In genomic region chr16:13454026-13454600, GRCm38 (mm10) we compare ENCODE assay signal across 18 mouse cellular contexts.
DNase-seq lines count a peak whose midpoint lies in the region; ATAC-seq and TF ChIP-seq lines count a peak whose summit lies in the region.
"Had no signal": no experiment of that assay in that cellular context is flagged by ENCODE, and none has a peak within 500 bp of the region (broad histone marks: within the 10 kb centered on the region; RNA-seq: fewer than 3 reads in every experiment).

No protein-coding gene starts in this region.

- H3K27me3 ChIP-seq in midbrain, embryonic 10.5 days (ENCODE audit: low read depth, poor library complexity, severe bottlenecking): peaks cover 53% of the 10 kb centered on the region
- no peaks in the 10 kb centered on the region for H3K27me3 ChIP-seq in midbrain, postnatal 0 days (ENCODE audit: insufficient read depth, low read length)
- peaks cover 6% of the 10 kb centered on the region for H3K27me3 ChIP-seq in embryonic facial prominence, embryonic 14.5 days (replicated peaks; ENCODE audit: control insufficient read depth, insufficient read depth, low read length)
- H3K27me3 ChIP-seq in limb, embryonic 14.5 days (ENCODE audit: control insufficient read depth, insufficient read depth, low read length): no peaks in the 10 kb centered on the region; the same call in 1 of the 2 replicates
- H3K27me3 ChIP-seq in stomach, postnatal 0 days (ENCODE audit: control insufficient read depth, insufficient read depth, low read length): no peaks in the 10 kb centered on the region
- H3K27me3 ChIP-seq: lung, embryonic 15.5 days had no signal

- no peak overlapping the region for H3K9ac ChIP-seq in midbrain, postnatal 0 days (replicated peaks; ENCODE audit: low read length, poor library complexity, severe bottlenecking)
- H3K9ac ChIP-seq in embryonic facial prominence, embryonic 14.5 days (ENCODE audit: low read depth, low read length): 0 out of 2 replicates have a peak overlapping the region, but pooled peaks have one; percentile 17
- no peak overlapping the region for H3K9ac ChIP-seq in limb, embryonic 14.5 days (ENCODE audit: low read depth, low read length, severe bottlenecking)
- no peak overlapping the region for H3K9ac ChIP-seq in stomach, postnatal 0 days (ENCODE audit: low read length)
- H3K9ac ChIP-seq: lung, embryonic 15.5 days had no signal

- no peak for ATAC-seq in midbrain, postnatal 0 days (ENCODE audit: low FRiP score)
- peak; percentile 60 for ATAC-seq in embryonic facial prominence, embryonic 14.5 days (ENCODE audit: low read depth)
- no peak for ATAC-seq in limb, embryonic 14.5 days (ENCODE audit: low FRiP score, low read depth)
- 0 out of 2 replicates have a peak, but pooled peaks have one; percentile 16 for ATAC-seq in stomach, postnatal 0 days (ENCODE audit: low FRiP score, low TSS enrichment)
- ATAC-seq: hindbrain, postnatal 0 days had no signal

- H3K9me3 ChIP-seq in midbrain, embryonic 10.5 days (replicated peaks): no peaks in the 10 kb centered on the region
- no peaks in the 10 kb centered on the region for H3K9me3 ChIP-seq in midbrain, postnatal 0 days (ENCODE audit: low read length)
- H3K9me3 ChIP-seq in embryonic facial prominence, embryonic 14.5 days (ENCODE audit: control insufficient read depth, low read length): no peaks in the 10 kb centered on the region
- no peaks in the 10 kb centered on the region for H3K9me3 ChIP-seq in limb, embryonic 14.5 days (ENCODE audit: control insufficient read depth, low read length)
- H3K9me3 ChIP-seq in stomach, postnatal 0 days (ENCODE audit: control insufficient read depth, low read length): no peaks in the 10 kb centered on the region
- H3K9me3 ChIP-seq: lung, embryonic 15.5 days had no signal

- H3K27ac ChIP-seq in midbrain, embryonic 10.5 days (replicated peaks): 0 out of 2 replicates have a peak overlapping the region, but pooled peaks have one; percentile 38
- no peak overlapping the region for H3K27ac ChIP-seq in midbrain, postnatal 0 days (ENCODE audit: low read depth, low read length)
- H3K27ac ChIP-seq in embryonic facial prominence, embryonic 14.5 days (replicated peaks; ENCODE audit: low read depth, low read length): no peak overlapping the region; the same call in 1 of the 2 replicates
- no peak overlapping the region for H3K27ac ChIP-seq in limb, embryonic 14.5 days (replicated peaks; ENCODE audit: low read depth, low read length)
- H3K27ac ChIP-seq in stomach, postnatal 0 days (replicated peaks): no peak overlapping the region; the same call in none of the 2 replicates
- H3K27ac ChIP-seq: hindbrain, postnatal 0 days; lung, embryonic 15.5 days; macrophage had no signal

- TF ChIP-seq POLR2A in limb, embryonic 14.5 days (IDR thresholded peaks at IDR 0.05; ENCODE audit: borderline replicate concordance, extremely low read depth, insufficient read depth, insufficient read length): no peak

- H3K4me3 ChIP-seq in midbrain, embryonic 10.5 days: no peak overlapping the region
- no peak overlapping the region for H3K4me3 ChIP-seq in midbrain, postnatal 0 days (ENCODE audit: low read depth, low read length)
- H3K4me3 ChIP-seq in embryonic facial prominence, embryonic 14.5 days (ENCODE audit: low read depth, low read length): no peak overlapping the region
- no peak overlapping the region for H3K4me3 ChIP-seq in limb, embryonic 14.5 days (replicated peaks; ENCODE audit: low read length)
- no peak overlapping the region for H3K4me3 ChIP-seq in stomach, postnatal 0 days (ENCODE audit: low read depth, low read length)
- H3K4me3 ChIP-seq: lung, embryonic 15.5 days had no signal

- TF ChIP-seq CTCF in midbrain, postnatal 0 days (IDR thresholded peaks at IDR 0.05): no peak
- no peak for TF ChIP-seq CTCF in stomach, postnatal 0 days (IDR thresholded peaks at IDR 0.05; ENCODE audit: low read depth)

- no peak overlapping the region for H3K4me2 ChIP-seq in midbrain, postnatal 0 days (ENCODE audit: low read depth, low read length, poor library complexity, severe bottlenecking)
- no peak overlapping the region for H3K4me2 ChIP-seq in embryonic facial prominence, embryonic 14.5 days (ENCODE audit: low read depth, low read length)
- no peak overlapping the region for H3K4me2 ChIP-seq in limb, embryonic 14.5 days (replicated peaks; ENCODE audit: low read depth, low read length, severe bottlenecking)
- no peak overlapping the region for H3K4me2 ChIP-seq in stomach, postnatal 0 days (replicated peaks; ENCODE audit: low read depth)
- H3K4me2 ChIP-seq: liver, embryonic 11.5 days; lung, embryonic 15.5 days had no signal

- no peak for DNase-seq in midbrain, embryonic 10.5 days (ENCODE audit: low spot score)
- no peak for DNase-seq in midbrain, postnatal 0 days (ENCODE audit: low spot score)
- DNase-seq in embryonic facial prominence, embryonic 14.5 days (ENCODE audit: low spot score): peak; percentile 72
- peak; percentile 42 for DNase-seq in limb, embryonic 14.5 days (ENCODE audit: low spot score)
- DNase-seq in stomach, postnatal 0 days (ENCODE audit: low spot score): no peak
- DNase-seq in B cell, adult 2 months: no peak
- no peak for DNase-seq in cerebellum, postnatal 25 days
- DNase-seq: cerebellum, postnatal 10 days; heart, adult 18-20 months; heart, postnatal 4 days; kidney, adult 2 months; kidney, postnatal 25 days; spleen, adult 18-20 months; thymus, adult 2 months had no signal

- 11% methylated on average over 10 of the region's 10 CpGs for WGBS in midbrain, embryonic 10.5 days
- 12% methylated on average over 10 of the region's 10 CpGs for WGBS in midbrain, postnatal 0 days
- WGBS in embryonic facial prominence, embryonic 14.5 days: 29% methylated on average over 10 of the region's 10 CpGs
- 41% methylated on average over 10 of the region's 10 CpGs for WGBS in limb, embryonic 14.5 days
- 49% methylated on average over 10 of the region's 10 CpGs for WGBS in stomach, postnatal 0 days

- H3K36me3 ChIP-seq in midbrain, embryonic 10.5 days: no peaks in the 10 kb centered on the region
- H3K36me3 ChIP-seq in midbrain, postnatal 0 days (ENCODE audit: insufficient read depth, low read length): no peaks in the 10 kb centered on the region
- no peaks in the 10 kb centered on the region for H3K36me3 ChIP-seq in embryonic facial prominence, embryonic 14.5 days (ENCODE audit: control insufficient read depth, insufficient read depth, low read length)
- H3K36me3 ChIP-seq in limb, embryonic 14.5 days (ENCODE audit: control insufficient read depth, insufficient read depth, low read length): no peaks in the 10 kb centered on the region
- H3K36me3 ChIP-seq in stomach, postnatal 0 days (ENCODE audit: control insufficient read depth, insufficient read depth, low read length): no peaks in the 10 kb centered on the region
- H3K36me3 ChIP-seq: lung, embryonic 15.5 days had no signal

- H3K4me1 ChIP-seq in midbrain, embryonic 10.5 days: peaks cover 55% of the 10 kb centered on the region
- peaks cover 7% of the 10 kb centered on the region; the same call in 1 of the 2 replicates for H3K4me1 ChIP-seq in midbrain, postnatal 0 days (ENCODE audit: insufficient read depth, low read length)
- H3K4me1 ChIP-seq in embryonic facial prominence, embryonic 14.5 days (ENCODE audit: control insufficient read depth, insufficient read depth, low read length): peaks cover 12% of the 10 kb centered on the region
- H3K4me1 ChIP-seq in limb, embryonic 14.5 days (ENCODE audit: control insufficient read depth, insufficient read depth, low read length): 0 out of 2 replicates have a peak, but pooled peaks cover 3% of the 10 kb centered on the region
- no peaks in the 10 kb centered on the region for H3K4me1 ChIP-seq in stomach, postnatal 0 days (replicated peaks; ENCODE audit: control insufficient read depth, insufficient read depth)

- TF ChIP-seq EP300 in stomach, postnatal 0 days (optimal IDR thresholded peaks at IDR 0.05): no peak

Comparison
In these comparisons a context has a peak if more than half of its experiments do, and no peak if none do; other contexts are left out.
1. DNase-seq: peak in embryonic facial prominence, embryonic 14.5 days (single experiment) and limb, embryonic 14.5 days (single experiment); none in midbrain, embryonic 10.5 days (single experiment), midbrain, postnatal 0 days (single experiment), stomach, postnatal 0 days (single experiment), B cell, adult 2 months (0 of 2) and cerebellum, postnatal 25 days (0 of 2).
2. ATAC-seq: peak in embryonic facial prominence, embryonic 14.5 days (single experiment) and stomach, postnatal 0 days (single experiment); none in midbrain, postnatal 0 days (single experiment) and limb, embryonic 14.5 days (single experiment).